Mouse (Mus musculus): ENCODE measurements around the gene Ugt1a2.
A peak's percentile ranks its signal among the peaks of the same experiment; 100 is the strongest.
"Not testable (repeated sequence)": the region's sequence is repeated elsewhere in the genome, so short reads cannot be mapped to it uniquely, and the experiment has no call there.

Gene Ugt1a2

DNA sequence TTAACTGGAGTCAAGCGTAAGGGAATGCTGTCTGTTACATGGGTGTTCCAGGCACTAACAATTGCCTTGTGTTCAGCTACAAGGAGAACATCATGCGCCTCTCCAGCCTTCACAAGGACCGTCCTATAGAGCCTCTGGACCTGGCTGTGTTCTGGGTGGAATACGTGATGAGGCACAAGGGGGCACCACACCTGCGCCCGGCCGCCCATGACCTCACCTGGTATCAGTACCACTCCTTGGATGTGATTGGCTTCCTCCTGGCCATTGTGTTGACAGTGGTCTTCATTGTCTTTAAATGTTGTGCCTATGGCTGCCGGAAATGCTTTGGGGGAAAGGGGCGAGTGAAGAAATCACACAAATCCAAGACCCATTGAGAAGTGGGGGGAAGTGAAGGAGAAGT lies 17.6 kb downstream of the Ugt1a2 start:
- DNase-seq = peak in 1 of 2 experiments; percentile 4

DNA sequence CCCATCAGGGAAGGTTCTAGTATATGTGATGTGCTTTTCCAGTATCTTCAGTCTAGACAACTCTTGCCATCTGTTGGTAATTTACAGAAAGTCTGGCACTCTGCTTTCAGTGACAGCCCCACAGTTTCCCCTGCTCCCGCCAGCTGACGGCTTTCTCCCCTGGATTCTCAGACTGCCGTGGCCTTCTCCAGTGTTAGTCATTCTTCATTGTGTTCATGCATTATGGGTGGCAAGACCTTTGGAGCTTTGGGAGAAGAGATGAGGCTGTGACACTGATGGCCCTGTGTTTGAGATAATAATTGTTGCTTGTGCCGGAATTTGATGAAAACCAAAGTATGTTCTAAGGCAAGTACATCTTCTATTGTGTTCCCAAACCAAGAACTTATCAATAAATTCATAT lies 18.2 kb downstream of the Ugt1a2 start:
- no peak for DNase-seq

GRCm38 (mm10) chr1:88219054-88219453 lies 18.7 kb downstream of the Ugt1a2 start:
- no peak for DNase-seq

DNA sequence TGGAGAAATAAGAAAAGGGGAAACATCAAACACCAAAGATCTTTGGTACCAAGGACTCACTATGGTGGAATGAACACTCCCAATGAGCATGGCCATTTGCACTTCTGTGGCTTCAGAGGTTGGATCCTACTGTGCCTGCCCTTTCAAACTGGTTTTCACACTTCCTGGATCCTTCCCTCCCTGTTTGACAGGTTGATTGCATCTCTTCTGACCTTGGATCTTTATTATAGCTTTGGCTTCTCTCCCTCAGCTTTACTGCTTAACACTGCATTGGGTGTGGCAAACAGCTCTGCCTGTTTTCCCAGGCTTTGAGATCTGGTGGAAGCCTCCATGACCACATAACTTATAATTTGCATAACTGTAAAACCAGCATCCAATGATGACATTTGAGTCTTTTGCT lies 19.9 kb downstream of the Ugt1a2 start:
- DNase-seq = no peak

DNA sequence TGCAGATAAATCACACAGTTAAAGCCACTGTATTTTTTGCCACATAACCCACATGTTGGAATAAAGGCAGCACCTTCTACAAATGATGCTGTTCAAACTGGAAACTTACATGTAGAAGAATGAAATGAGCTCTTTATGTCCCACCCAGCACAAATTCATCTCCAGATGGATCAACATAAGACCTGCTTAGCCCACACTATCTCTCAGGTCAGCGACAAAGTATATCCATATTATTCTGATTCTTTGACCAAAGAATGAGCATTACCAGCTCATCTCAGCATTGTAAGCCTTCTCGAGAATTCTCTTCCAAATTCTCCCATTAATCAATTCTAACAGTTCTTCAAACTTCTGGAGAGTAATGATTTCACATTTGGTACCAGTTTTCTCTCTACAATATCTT lies 21.8 kb downstream of the Ugt1a2 start:
- no peak for DNase-seq

GRCm38 (mm10) chr1:88223011-88223515 lies 22.7 kb downstream of the Ugt1a2 start:
- DNase-seq = not testable (repeated sequence)

DNA sequence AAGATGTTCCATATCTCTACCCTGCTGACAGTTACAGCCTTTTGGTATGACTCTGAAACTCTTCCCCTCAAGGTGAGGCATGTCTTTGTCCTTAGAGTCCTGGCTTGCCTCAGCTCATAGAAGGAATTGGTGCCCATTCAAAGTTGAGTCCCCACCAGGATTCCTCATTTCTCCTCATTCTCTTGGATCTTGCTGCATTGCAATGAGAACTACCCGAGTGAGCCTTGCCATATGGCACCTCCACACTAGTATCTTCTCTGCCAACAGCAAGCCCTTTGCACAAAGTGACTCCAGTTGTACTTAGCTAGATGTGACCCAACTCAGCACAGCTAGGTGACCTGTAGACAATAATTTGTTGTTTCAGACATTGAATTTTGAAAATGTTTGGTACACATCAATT lies 23.2 kb downstream of the Ugt1a2 start:
- DNase-seq = no peak

- DNase-seq = no peak
Observed at GRCm38 (mm10) chr1:88224029-88224776, 23.8 kb downstream of the Ugt1a2 start.

- DNase-seq = not testable (repeated sequence)
Observed at GRCm38 (mm10) chr1:88225301-88225700, 24.9 kb downstream of the Ugt1a2 start.

- DNase-seq = no peak
Observed at GRCm38 (mm10) chr1:88225741-88226140, 25.3 kb downstream of the Ugt1a2 start.

GRCm38 (mm10) chr1:88226670-88227379 lies 26.4 kb downstream of the Ugt1a2 start, which contains the start of gene Mroh2a:
TSS of gene Mroh2a (plus strand) at chr1:88226986.
- DNase-seq = no peak

GRCm38 (mm10) chr1:88227482-88227881 lies 27.1 kb downstream of the Ugt1a2 start:
- DNase-seq = no peak

DNA sequence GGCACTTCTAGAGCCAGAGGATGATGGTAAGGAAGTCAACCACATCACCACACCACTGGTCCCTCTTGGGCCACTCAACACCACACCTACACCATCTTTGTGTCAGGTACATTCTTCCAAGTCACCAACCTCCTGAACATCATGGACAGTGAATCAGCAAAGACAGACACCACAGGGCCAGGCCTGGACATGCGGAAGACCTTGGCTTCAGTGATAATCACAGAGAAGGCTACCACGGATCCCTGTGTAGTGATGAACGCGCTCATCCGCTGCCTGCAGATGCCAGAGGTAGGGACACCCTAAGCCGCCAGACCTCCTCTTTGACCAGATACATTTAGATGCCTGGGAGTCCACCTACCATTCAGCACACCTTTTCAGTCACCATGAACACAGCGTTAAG lies 27.7 kb downstream of the Ugt1a2 start:
- no peak for DNase-seq

GRCm38 (mm10) chr1:88229566-88229965 lies 29.2 kb downstream of the Ugt1a2 start:
- no peak for DNase-seq

DNA sequence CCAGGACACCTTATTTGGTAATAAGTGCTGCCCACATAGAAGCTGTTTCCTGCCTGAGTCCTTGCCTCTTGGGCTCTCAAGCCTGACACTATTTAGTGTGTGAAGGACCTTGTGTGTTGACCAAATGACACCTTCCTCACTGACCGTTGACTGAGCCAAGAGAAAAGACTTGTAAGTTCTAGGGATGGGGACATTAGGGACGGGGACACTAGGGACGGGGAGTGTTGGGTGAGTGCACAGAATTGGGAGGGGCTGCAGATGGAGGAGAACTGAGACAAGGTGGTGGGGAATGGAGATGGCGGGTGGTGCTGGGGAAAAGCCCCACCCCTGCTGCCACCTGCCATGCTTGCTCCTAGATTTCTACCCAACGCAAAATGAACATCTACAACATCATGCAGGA lies 29.6 kb downstream of the Ugt1a2 start:
- no peak for DNase-seq

GRCm38 (mm10) chr1:88230421-88230820 lies 30.0 kb downstream of the Ugt1a2 start:
- no peak for DNase-seq

GRCm38 (mm10) chr1:88230981-88231802 lies 30.8 kb downstream of the Ugt1a2 start:
- DNase-seq = no peak

DNA sequence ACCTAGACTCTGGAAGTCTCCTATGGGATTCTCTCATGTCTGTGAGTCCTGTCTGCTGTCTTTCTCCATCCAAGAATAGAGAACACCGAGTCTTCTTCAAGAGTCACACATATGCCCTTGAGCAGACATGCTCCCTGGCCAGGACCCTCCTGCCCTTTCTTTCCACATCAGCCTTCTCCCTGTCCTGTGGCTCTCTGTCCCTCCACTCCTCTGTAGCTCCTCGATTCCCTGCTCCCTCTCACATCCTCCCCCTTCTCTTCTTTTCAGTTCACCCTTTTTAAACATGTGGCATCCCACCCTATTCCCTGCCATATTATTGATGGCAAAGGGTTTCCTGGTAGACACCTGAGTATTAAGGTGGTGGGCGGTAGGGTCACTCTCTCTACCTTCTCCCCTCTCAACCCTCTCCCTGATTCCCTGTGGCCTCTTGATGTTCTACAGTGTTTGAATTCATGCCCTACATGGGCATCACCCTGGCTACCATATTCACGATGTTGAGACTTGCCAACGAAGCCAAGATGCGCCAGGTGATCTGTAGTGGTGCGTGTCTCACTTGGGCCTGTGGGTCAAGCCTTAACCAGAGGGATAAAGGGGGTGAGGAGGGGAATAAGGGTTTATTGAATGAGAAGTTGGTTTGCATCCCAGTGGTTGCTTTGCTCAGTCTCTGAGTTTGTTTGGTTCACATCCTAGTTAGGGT lies 31.6 kb downstream of the Ugt1a2 start:
- DNase-seq = no peak

DNA sequence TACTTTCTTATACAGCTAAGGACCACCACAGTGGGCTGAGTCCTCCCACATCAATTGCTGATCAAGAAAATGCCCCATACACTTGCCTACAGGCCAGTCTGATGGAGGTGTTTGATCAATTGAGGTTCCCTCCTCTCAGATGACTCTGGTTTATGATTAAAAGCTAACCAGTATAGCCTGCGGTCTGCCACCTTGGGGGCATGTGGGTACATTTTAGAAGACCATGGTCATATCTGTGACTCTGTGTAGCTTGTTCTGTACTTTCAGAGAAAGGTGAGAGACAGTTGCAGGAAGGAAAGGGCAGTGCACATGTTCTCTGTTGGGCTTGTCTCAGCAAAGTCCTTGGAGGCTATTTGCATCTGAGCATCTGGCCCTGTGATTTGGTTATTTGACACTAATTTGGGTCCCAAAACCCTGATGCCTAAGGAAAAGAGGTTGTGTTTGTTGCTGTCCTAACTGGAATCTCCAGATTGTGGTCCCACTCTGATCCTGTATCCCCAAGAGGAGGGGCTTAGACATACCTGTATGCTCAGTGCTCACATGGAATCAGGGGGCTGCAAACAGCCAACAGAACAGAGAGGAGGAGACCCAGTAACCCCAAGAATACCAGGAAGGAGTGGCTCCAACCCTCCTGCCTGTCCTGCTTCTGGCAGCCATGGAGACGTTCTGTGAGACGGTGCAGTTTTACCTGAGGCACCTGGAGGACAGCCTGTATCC lies 32.4 kb downstream of the Ugt1a2 start:
- no peak for DNase-seq

DNA sequence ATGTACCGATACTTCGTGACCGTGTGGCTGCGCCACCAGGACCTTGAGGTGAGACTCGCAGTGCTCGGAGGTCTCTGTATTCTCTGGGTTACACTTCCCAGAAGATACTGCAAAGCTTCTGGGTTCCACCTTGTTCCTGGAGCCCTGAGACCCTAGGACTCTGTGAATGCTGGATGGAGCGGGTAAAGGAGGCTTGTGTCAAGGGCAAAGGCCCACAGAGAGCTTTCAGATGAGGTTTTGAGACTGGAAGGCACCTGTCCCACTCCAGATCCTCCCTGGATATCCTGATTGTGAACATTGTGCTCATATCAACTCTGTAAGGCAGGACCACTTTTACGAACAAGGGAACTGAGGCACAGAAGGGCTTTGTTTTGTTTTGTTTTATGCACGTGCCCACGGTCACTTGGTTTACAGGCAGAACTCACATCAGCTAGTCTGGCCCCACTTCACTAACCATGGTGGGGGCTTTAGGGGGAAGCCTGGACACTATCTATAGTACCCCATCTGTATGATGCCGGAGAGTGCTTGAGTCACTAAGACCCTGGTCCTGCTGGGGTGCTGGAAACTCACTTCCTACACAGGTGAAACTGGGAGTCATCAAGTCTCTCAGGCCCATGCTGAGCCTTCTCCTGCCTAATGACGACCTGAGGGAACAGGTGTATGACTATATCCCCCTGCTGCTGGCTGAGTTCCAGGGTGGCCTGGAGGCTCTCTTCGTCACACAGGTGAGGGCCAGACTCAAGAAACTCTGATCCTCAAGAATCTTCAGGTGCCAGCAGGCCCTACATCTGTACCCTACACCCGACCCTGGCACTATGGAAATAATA lies 33.2 kb downstream of the Ugt1a2 start:
- DNase-seq = no peak

DNA sequence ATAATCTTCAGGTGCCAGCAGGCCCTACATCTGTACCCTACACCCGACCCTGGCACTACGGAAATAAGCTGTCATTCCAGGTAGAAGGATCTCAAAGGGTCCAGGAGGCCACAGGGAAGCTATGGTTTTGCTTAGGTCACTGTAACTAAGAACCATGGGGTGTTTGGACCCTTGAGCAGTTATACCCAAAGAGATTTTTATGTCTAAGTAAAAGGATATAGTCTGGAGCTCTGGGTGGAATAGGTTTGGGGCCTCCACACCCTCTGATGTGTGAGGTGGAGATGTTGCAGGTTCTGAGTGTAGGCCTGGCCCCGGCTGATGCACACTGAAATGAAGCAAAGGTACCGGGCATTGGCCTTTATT lies 33.8 kb downstream of the Ugt1a2 start:
- DNase-seq = no peak

Data from cerebellum, postnatal 10 days (tissue).